Comparison of ENCODE assay signal across 23 mouse cellular contexts in genomic region chr9:7604005-7604404, GRCm38 (mm10). TPM values are rescaled to one million over a fixed set of nuclear protein-coding genes. Genes with fewer than 3 reads are reported as not detected.
DNase-seq lines count a peak whose midpoint lies in the region; ATAC-seq and TF ChIP-seq lines count a peak whose summit lies in the region.
"Had no signal": no experiment of that assay in that cellular context is flagged by ENCODE, and none has a peak within 500 bp of the region (broad histone marks: within the 10 kb centered on the region; RNA-seq: fewer than 3 reads in every experiment).

No protein-coding gene starts in this region.

- no peak overlapping the region for H3K4me3 ChIP-seq in forebrain, embryonic 15.5 days
- H3K4me3 ChIP-seq in forebrain, embryonic 16.5 days (replicated peaks; ENCODE audit: low read length) = no peak overlapping the region
- H3K4me3 ChIP-seq in midbrain, postnatal 0 days (ENCODE audit: low read depth, low read length) = no peak overlapping the region
- H3K4me3 ChIP-seq in midbrain, embryonic 10.5 days = no peak overlapping the region
- H3K4me3 ChIP-seq: embryonic facial prominence, embryonic 12.5 days; forebrain, embryonic 12.5 days; hindbrain, embryonic 12.5 days; midbrain, embryonic 12.5 days had no signal

- no peaks in the 10 kb centered on the region for H3K36me3 ChIP-seq in forebrain, embryonic 15.5 days
- H3K36me3 ChIP-seq in forebrain, embryonic 16.5 days (ENCODE audit: control insufficient read depth, insufficient read depth) = no peaks in the 10 kb centered on the region
- H3K36me3 ChIP-seq in midbrain, postnatal 0 days (ENCODE audit: insufficient read depth, low read length) = no peaks in the 10 kb centered on the region
- no peaks in the 10 kb centered on the region for H3K36me3 ChIP-seq in midbrain, embryonic 10.5 days
- H3K36me3 ChIP-seq: embryonic facial prominence, embryonic 12.5 days; forebrain, embryonic 12.5 days; hindbrain, embryonic 12.5 days; midbrain, embryonic 12.5 days had no signal

- H3K9ac ChIP-seq in forebrain, embryonic 15.5 days (replicated peaks) = no peak overlapping the region
- H3K9ac ChIP-seq in forebrain, embryonic 16.5 days (replicated peaks; ENCODE audit: low read depth, low read length) = no peak overlapping the region
- no peak overlapping the region for H3K9ac ChIP-seq in midbrain, postnatal 0 days (replicated peaks; ENCODE audit: low read length, poor library complexity, severe bottlenecking)
- H3K9ac ChIP-seq: embryonic facial prominence, embryonic 12.5 days; forebrain, embryonic 12.5 days; hindbrain, embryonic 12.5 days; lung, embryonic 14.5 days; midbrain, embryonic 12.5 days had no signal

- H3K27me3 ChIP-seq in forebrain, embryonic 15.5 days = no peaks in the 10 kb centered on the region
- H3K27me3 ChIP-seq in forebrain, embryonic 16.5 days (replicated peaks; ENCODE audit: control insufficient read depth, insufficient read depth, low read length) = no peaks in the 10 kb centered on the region
- H3K27me3 ChIP-seq in midbrain, postnatal 0 days (ENCODE audit: insufficient read depth, low read length) = no peaks in the 10 kb centered on the region
- H3K27me3 ChIP-seq in midbrain, embryonic 10.5 days (ENCODE audit: low read depth, poor library complexity, severe bottlenecking) = no peaks in the 10 kb centered on the region
- H3K27me3 ChIP-seq: embryonic facial prominence, embryonic 12.5 days; forebrain, embryonic 12.5 days; hindbrain, embryonic 12.5 days; midbrain, embryonic 12.5 days had no signal

- TF ChIP-seq CTCF in midbrain, postnatal 0 days (IDR thresholded peaks at IDR 0.05) = no peak

- H3K27ac ChIP-seq in forebrain, embryonic 15.5 days (replicated peaks) = no peak overlapping the region
- no peak overlapping the region for H3K27ac ChIP-seq in forebrain, embryonic 16.5 days (ENCODE audit: low read length)
- no peak overlapping the region for H3K27ac ChIP-seq in midbrain, postnatal 0 days (ENCODE audit: low read depth, low read length)
- no peak overlapping the region for H3K27ac ChIP-seq in midbrain, embryonic 10.5 days (replicated peaks)
- H3K27ac ChIP-seq: embryonic facial prominence, embryonic 12.5 days; forebrain, embryonic 12.5 days; hindbrain, embryonic 12.5 days; midbrain, embryonic 12.5 days had no signal

- no peaks in the 10 kb centered on the region for H3K9me3 ChIP-seq in forebrain, embryonic 15.5 days
- H3K9me3 ChIP-seq in forebrain, embryonic 16.5 days (ENCODE audit: control insufficient read depth, low read length) = no peaks in the 10 kb centered on the region
- H3K9me3 ChIP-seq in midbrain, postnatal 0 days (ENCODE audit: low read length) = no peaks in the 10 kb centered on the region
- H3K9me3 ChIP-seq in midbrain, embryonic 10.5 days (replicated peaks) = no peaks in the 10 kb centered on the region
- H3K9me3 ChIP-seq: embryonic facial prominence, embryonic 12.5 days; forebrain, embryonic 12.5 days; hindbrain, embryonic 12.5 days; midbrain, embryonic 12.5 days had no signal

- 85% methylated on average over 6 of the region's 6 CpGs for WGBS in forebrain, embryonic 15.5 days
- WGBS in forebrain, embryonic 16.5 days = 80% methylated on average over 6 of the region's 6 CpGs
- WGBS in midbrain, postnatal 0 days = 75% methylated on average over 6 of the region's 6 CpGs
- 87% methylated on average over 6 of the region's 6 CpGs for WGBS in midbrain, embryonic 10.5 days

- H3K4me1 ChIP-seq in forebrain, embryonic 15.5 days = no peaks in the 10 kb centered on the region
- H3K4me1 ChIP-seq in forebrain, embryonic 16.5 days (replicated peaks; ENCODE audit: control insufficient read depth, insufficient read depth, low read length) = no peaks in the 10 kb centered on the region
- H3K4me1 ChIP-seq in midbrain, postnatal 0 days (ENCODE audit: insufficient read depth, low read length) = no peaks in the 10 kb centered on the region
- H3K4me1 ChIP-seq in midbrain, embryonic 10.5 days = no peaks in the 10 kb centered on the region
- H3K4me1 ChIP-seq: embryonic facial prominence, embryonic 12.5 days; forebrain, embryonic 12.5 days; hindbrain, embryonic 12.5 days; midbrain, embryonic 12.5 days had no signal

- 0 out of 2 replicates have a peak, but pooled peaks have one; percentile 16 for ATAC-seq in forebrain, embryonic 15.5 days (replicated peaks)
- no peak for ATAC-seq in forebrain, embryonic 16.5 days
- peak; percentile 29; the same call in 1 of the 2 replicates for ATAC-seq in midbrain, postnatal 0 days (ENCODE audit: low FRiP score)
- peak; percentile 19 to 40; a peak in 2 of 4 replicates for ATAC-seq in hematopoietic stem cell, adult 5-6 weeks (replicated peaks in 1 of 2; ENCODE audit: insufficient read depth in 1 of 2, low FRiP score in 2 of 2, low TSS enrichment in 1 of 2, low read depth in 1 of 2, poor library complexity in 2 of 2, severe bottlenecking in 2 of 2)

- H3K4me2 ChIP-seq in forebrain, embryonic 15.5 days (replicated peaks) = no peak overlapping the region
- no peak overlapping the region for H3K4me2 ChIP-seq in forebrain, embryonic 16.5 days (ENCODE audit: low read length)
- no peak overlapping the region for H3K4me2 ChIP-seq in midbrain, postnatal 0 days (ENCODE audit: low read depth, low read length, poor library complexity, severe bottlenecking)
- H3K4me2 ChIP-seq: embryonic facial prominence, embryonic 12.5 days; forebrain, embryonic 12.5 days; hindbrain, embryonic 12.5 days; lung, embryonic 14.5 days; midbrain, embryonic 12.5 days had no signal

- no peak for DNase-seq in midbrain, postnatal 0 days (ENCODE audit: low spot score)
- DNase-seq in midbrain, embryonic 10.5 days (ENCODE audit: low spot score) = no peak
- DNase-seq in cerebellum, postnatal 25 days = peak; percentile 43 to 47
- DNase-seq in natural killer cell, adult 2 months (ENCODE audit: low spot score in 2 of 2) = no peak
- no peak for DNase-seq in lung, postnatal 36 days

RNA-seq across cellular contexts. Expression of gene Mmp20, which starts 24.0 kb away (rescaled TPM):
- not detected in 2 replicates for polyA plus RNA-seq in forebrain, embryonic 15.5 days (2015; fragmentation: Nextera tagmentation; extraction: Ambion mirVana)
- polyA plus RNA-seq in forebrain, embryonic 16.5 days (2015; fragmentation: Nextera tagmentation; extraction: Ambion mirVana) = not detected in 2 replicates
- total RNA-seq in midbrain, postnatal 0 days (2014; rRNA removed) = not detected in 2 replicates
- polyA plus RNA-seq in midbrain, postnatal 0 days (2015; fragmentation: Nextera tagmentation; extraction: Ambion mirVana) = not detected in 2 replicates
- polyA plus RNA-seq in midbrain, embryonic 10.5 days (2016; fragmentation: Nextera tagmentation; extraction: Ambion mirVana) = not detected in 2 replicates
- not detected in 2 replicates for total RNA-seq in hematopoietic stem cell, adult 5-6 weeks (2017)
- total RNA-seq: adrenal gland, postnatal 36 days; gastrocnemius, adult 18-20 months; heart, adult 18-20 months; layer of hippocampus, postnatal 14 days; left cerebral cortex, postnatal 14 days; MEL had no signal
- polyA plus RNA-seq: CD4-positive, CD25-positive, alpha-beta regulatory T cell, adult 4 months; embryonic facial prominence, embryonic 12.5 days; forebrain, embryonic 12.5 days; heart, embryonic 16.5 days; hindbrain, embryonic 12.5 days; lung, embryonic 14.5 days; midbrain, embryonic 12.5 days had no signal

RNA-seq across cellular contexts. Expression of gene Mmp27, which starts 32.8 kb away (rescaled TPM):
- not detected in 2 replicates for polyA plus RNA-seq in forebrain, embryonic 15.5 days (2015; fragmentation: Nextera tagmentation; extraction: Ambion mirVana)
- not detected in 2 replicates for polyA plus RNA-seq in forebrain, embryonic 16.5 days (2015; fragmentation: Nextera tagmentation; extraction: Ambion mirVana)
- not detected in 2 replicates for total RNA-seq in midbrain, postnatal 0 days (2014; rRNA removed)
- not detected in 2 replicates for polyA plus RNA-seq in midbrain, postnatal 0 days (2015; fragmentation: Nextera tagmentation; extraction: Ambion mirVana)
- polyA plus RNA-seq in midbrain, embryonic 10.5 days (2016; fragmentation: Nextera tagmentation; extraction: Ambion mirVana) = not detected in 2 replicates
- total RNA-seq in hematopoietic stem cell, adult 5-6 weeks (2017) = not detected in 2 replicates
- total RNA-seq: layer of hippocampus, postnatal 14 days; left cerebral cortex, postnatal 14 days had no signal
- polyA plus RNA-seq: embryonic facial prominence, embryonic 12.5 days; forebrain, embryonic 12.5 days; heart, embryonic 16.5 days; hindbrain, embryonic 12.5 days; lung, embryonic 14.5 days; midbrain, embryonic 12.5 days; small intestine, adult 2 months; stomach, embryonic 14.5 days had no signal

RNA-seq across cellular contexts. Expression of gene Mmp8, which starts 45.7 kb away (rescaled TPM):
- polyA plus RNA-seq in forebrain, embryonic 15.5 days (2015; fragmentation: Nextera tagmentation; extraction: Ambion mirVana) = 0.08 TPM in 1 of 2 replicates, not detected in the other
- polyA plus RNA-seq in forebrain, embryonic 16.5 days (2015; fragmentation: Nextera tagmentation; extraction: Ambion mirVana) = 0.20 TPM in 1 of 2 replicates, not detected in the other
- not detected in 2 replicates for total RNA-seq in midbrain, postnatal 0 days (2014; rRNA removed)
- 0.13 TPM in 1 of 2 replicates, not detected in the other for polyA plus RNA-seq in midbrain, postnatal 0 days (2015; fragmentation: Nextera tagmentation; extraction: Ambion mirVana)
- not detected in 2 replicates for polyA plus RNA-seq in midbrain, embryonic 10.5 days (2016; fragmentation: Nextera tagmentation; extraction: Ambion mirVana)
- total RNA-seq in hematopoietic stem cell, adult 5-6 weeks (2017) = 48.4 and 79.7 TPM in 2 replicates
- total RNA-seq: gastrocnemius, adult 18-20 months; heart, adult 18-20 months; layer of hippocampus, postnatal 14 days; left cerebral cortex, postnatal 14 days; MEL had no signal
- polyA plus RNA-seq: forebrain, embryonic 12.5 days; hindbrain, embryonic 12.5 days; midbrain, embryonic 12.5 days; small intestine, adult 2 months had no signal

Comparison
In these comparisons a context has a peak if more than half of its experiments do, and no peak if none do; other contexts are left out.
1. DNase-seq: peak in cerebellum, postnatal 25 days (2 of 2); none in midbrain, postnatal 0 days (single experiment), midbrain, embryonic 10.5 days (single experiment), natural killer cell, adult 2 months (0 of 2) and lung, postnatal 36 days (single experiment).